Mouse (Mus musculus) C2C12 (cell line): ENCODE measurements around the gene H2-Ab1.

ENCODE experiments used
- CTCF ChIP-seq: IDR thresholded peaks from one replicate; pipeline ENCODE4 v1.5.1; 2011; ENCODE audit not compliant: control insufficient read depth, insufficient read depth, insufficient read length
- MAX ChIP-seq: IDR thresholded peaks from one replicate; pipeline ENCODE4 v1.6.1; 2011; ENCODE audit warnings: mild to moderate bottlenecking, control low read depth
- MYOD1 ChIP-seq: IDR thresholded peaks from one replicate; pipeline ENCODE4 v1.6.1; 2011; ENCODE audit warnings: low read depth; ENCODE audit not compliant: control insufficient read depth, insufficient read length

GRCm38 (mm10) chr17:34307216-34307615 lies 49.7 kb downstream of the H2-Ab1 start:
- TF ChIP-seq MYOD1: no peak
- no peak for TF ChIP-seq CTCF
- no peak for TF ChIP-seq MAX
